Mouse (Mus musculus): ENCODE data around the gene Mre11a.

GRCm38 (mm10) chr9:14864726-14865125 lies 80.3 kb downstream of the Mre11a start:
- TF ChIP-seq CTCF (IDR thresholded peaks at IDR 0.05; ENCODE audit: borderline replicate concordance, extremely low read depth, insufficient read depth, insufficient read length) = no peak
- no peak for TF ChIP-seq POLR2A (IDR thresholded peaks at IDR 0.05; ENCODE audit: borderline replicate concordance, extremely low read depth, insufficient read depth, insufficient read length, poor library complexity, severe bottlenecking)

Data from brain, embryonic 14.5 days (tissue).